Mouse (Mus musculus): ENCODE data around the gene Cers6. TPM values are rescaled to one million over a fixed set of nuclear protein-coding genes. Genes with fewer than 3 reads are reported as not detected.

The Cers6 gene
- total RNA-seq, 4 experiments from 2014 or later = 0.58 to 1.4 (median 0.64) TPM

GRCm38 (mm10) chr2:69113829-69114547, 252.7 kb downstream of the Cers6 start:
- DNase-seq (ENCODE audit: low spot score in 2 of 2) = no peak

- DNase-seq (ENCODE audit: low spot score in 2 of 2) = no peak
These were observed 254.7 kb downstream of the Cers6 start for GRCm38 (mm10) chr2:69115921-69116320.

GRCm38 (mm10) chr2:69116767-69117166, 255.5 kb downstream of the Cers6 start:
- no peak for DNase-seq (ENCODE audit: low spot score in 2 of 2)

GRCm38 (mm10) chr2:69118994-69119393, 257.8 kb downstream of the Cers6 start:
- no peak for DNase-seq (ENCODE audit: low spot score in 2 of 2)

GRCm38 (mm10) chr2:69119718-69120117, 258.5 kb downstream of the Cers6 start:
- no peak for DNase-seq (ENCODE audit: low spot score in 2 of 2)

GRCm38 (mm10) chr2:69121681-69122080, 260.4 kb downstream of the Cers6 start:
- no peak for DNase-seq (ENCODE audit: low spot score in 2 of 2)

- no peak for DNase-seq (ENCODE audit: low spot score in 2 of 2)
These were observed 264.2 kb downstream of the Cers6 start for GRCm38 (mm10) chr2:69125425-69125824.

GRCm38 (mm10) chr2:69128321-69128720, 267.1 kb downstream of the Cers6 start:
- no peak for DNase-seq (ENCODE audit: low spot score in 2 of 2)

- DNase-seq (ENCODE audit: low spot score in 2 of 2) = no peak
These were observed 267.7 kb downstream of the Cers6 start for GRCm38 (mm10) chr2:69128921-69129395.

- DNase-seq (ENCODE audit: low spot score in 2 of 2) = no peak
These were observed 268.4 kb downstream of the Cers6 start for GRCm38 (mm10) chr2:69129425-69130210.

GRCm38 (mm10) chr2:69132046-69132445, 270.8 kb downstream of the Cers6 start:
- no peak for DNase-seq (ENCODE audit: low spot score in 2 of 2)

- no peak for DNase-seq (ENCODE audit: low spot score in 2 of 2)
These were observed 271.3 kb downstream of the Cers6 start for GRCm38 (mm10) chr2:69132488-69133040.

- no peak for DNase-seq (ENCODE audit: low spot score in 2 of 2)
These were observed 272.9 kb downstream of the Cers6 start for GRCm38 (mm10) chr2:69134186-69134585.

- no peak for DNase-seq (ENCODE audit: low spot score in 2 of 2)
These were observed 273.7 kb downstream of the Cers6 start for GRCm38 (mm10) chr2:69134937-69135336.

- DNase-seq (ENCODE audit: low spot score in 2 of 2) = no peak
These were observed 274.7 kb downstream of the Cers6 start, which contains the start of gene Nostrin for GRCm38 (mm10) chr2:69135661-69136576. Gene Nostrin (plus strand): TSS chr2:69135800.

GRCm38 (mm10) chr2:69137406-69138084, 276.3 kb downstream of the Cers6 start:
- DNase-seq (ENCODE audit: low spot score in 2 of 2) = no peak

- no peak for DNase-seq (ENCODE audit: low spot score in 2 of 2)
These were observed 277.5 kb downstream of the Cers6 start for GRCm38 (mm10) chr2:69138759-69139158.

GRCm38 (mm10) chr2:69140215-69140614, 279.0 kb downstream of the Cers6 start:
- no peak for DNase-seq (ENCODE audit: low spot score in 2 of 2)

GRCm38 (mm10) chr2:69140816-69141215, 279.6 kb downstream of the Cers6 start:
- no peak for DNase-seq (ENCODE audit: low spot score in 2 of 2)

GRCm38 (mm10) chr2:69148691-69149090, 287.4 kb downstream of the Cers6 start:
- DNase-seq (ENCODE audit: low spot score in 2 of 2) = no peak
